Comparison of ENCODE assay signal across 17 mouse cellular contexts in the genomic region with DNA sequence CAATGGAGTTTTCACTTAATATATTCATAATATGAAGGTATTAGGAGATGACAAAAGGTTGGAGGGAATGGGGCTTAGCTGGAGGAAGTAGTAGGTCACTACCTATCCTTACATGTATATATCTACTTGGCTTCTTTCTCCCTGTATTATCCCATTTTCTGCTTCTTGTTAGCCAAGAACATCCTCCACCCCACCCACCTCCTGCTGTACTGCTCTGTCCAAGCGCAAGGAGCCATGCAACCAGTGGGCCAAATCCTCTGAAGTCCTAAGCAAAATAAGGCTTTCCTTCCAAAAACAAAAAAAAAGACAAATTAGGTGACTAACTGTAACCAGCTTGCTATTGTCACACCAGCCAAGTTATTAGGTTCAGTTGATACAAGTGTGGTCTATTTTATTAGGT.
"Had no signal": no experiment of that assay in that cellular context is flagged by ENCODE, and none has a peak within 500 bp of the region (broad histone marks: within the 10 kb centered on the region; RNA-seq: fewer than 3 reads in every experiment).

No protein-coding gene starts in this region.

- DNase-seq: lung, adult 2 months; lung, postnatal 14 days; lung, postnatal 36 days; right cerebral cortex, postnatal 14 days; thymus, adult 2 months; thymus, postnatal 25 days; thymus, postnatal 4 days had no signal

- H3K4me3 ChIP-seq: lung, embryonic 15.5 days; megakaryocyte, embryonic 14.5 days; midbrain, embryonic 13.5 days; midbrain, embryonic 15.5 days; neural tube, embryonic 12.5 days; stomach, embryonic 15.5 days had no signal

- H3K4me1 ChIP-seq: midbrain, embryonic 13.5 days; midbrain, embryonic 15.5 days; neural tube, embryonic 12.5 days; stomach, embryonic 15.5 days had no signal

- ATAC-seq: lung, postnatal 0 days; midbrain, embryonic 13.5 days; midbrain, embryonic 15.5 days had no signal

- H3K27ac ChIP-seq: lung, embryonic 15.5 days; macrophage; midbrain, embryonic 13.5 days; midbrain, embryonic 15.5 days; neural tube, embryonic 12.5 days; stomach, postnatal 0 days had no signal

- H3K4me2 ChIP-seq: lung, embryonic 15.5 days; midbrain, embryonic 11.5 days; midbrain, embryonic 13.5 days; midbrain, embryonic 15.5 days; neural tube, embryonic 12.5 days; stomach, embryonic 15.5 days had no signal

- H3K27me3 ChIP-seq: lung, embryonic 15.5 days; megakaryocyte, embryonic 14.5 days; midbrain, embryonic 13.5 days; midbrain, embryonic 15.5 days; neural tube, embryonic 12.5 days; stomach, embryonic 15.5 days had no signal

- H3K9me3 ChIP-seq: lung, embryonic 15.5 days; megakaryocyte, embryonic 14.5 days; midbrain, embryonic 13.5 days; midbrain, embryonic 15.5 days; neural tube, embryonic 12.5 days; stomach, embryonic 15.5 days had no signal

- H3K9ac ChIP-seq: lung, embryonic 15.5 days; midbrain, embryonic 13.5 days; midbrain, embryonic 15.5 days; neural tube, embryonic 12.5 days; stomach, embryonic 15.5 days had no signal

- H3K36me3 ChIP-seq: midbrain, embryonic 15.5 days had no signal
